Mouse (Mus musculus) heart, embryonic 11.5 days (tissue): ENCODE measurements around the gene Gm4301. TPM values are rescaled to one million over a fixed set of nuclear protein-coding genes. Genes with fewer than 3 reads are reported as not detected.

Experiments used
- polyA plus RNA-seq: library from polyadenylated mRNA; unstranded; fragments of >200 nt; fragmentation: Nextera tagmentation; extraction: Ambion mirVana; gene quantifications from 2 replicates; pipeline ENCODE4 v1.2.1, GENCODE M21; 2014

Gene Gm4301
- polyA plus RNA-seq, 1 experiment from 2014 or later, result not detected

Other genes starting within 250 kb of the Gm4301 start
- not detected in 2 replicates for gene Gm4302, start 5.2 kb downstream of the Gm4301 start, polyA plus RNA-seq
- gene Gm4303, start 10.3 kb downstream of the Gm4301 start, polyA plus RNA-seq, result not detected in 2 replicates
- gene Gm4305, start 15.4 kb downstream of the Gm4301 start, polyA plus RNA-seq, result not detected in 2 replicates
- not detected in 2 replicates for gene Gm4307, start 25.7 kb downstream of the Gm4301 start, polyA plus RNA-seq
- not detected in 2 replicates for gene Gm4312, start 46.9 kb downstream of the Gm4301 start, polyA plus RNA-seq
- 23.2 and 28.7 TPM in 2 replicates for gene Tmtc3, start 151.7 kb downstream of the Gm4301 start, polyA plus RNA-seq
- 3.5 and 4.2 TPM in 2 replicates for gene Cep290, start 151.9 kb downstream of the Gm4301 start, polyA plus RNA-seq